Mouse (Mus musculus) hindbrain, embryonic 10.5 days (tissue): ENCODE results near the gene Rundc1. TPM values are rescaled to one million over a fixed set of nuclear protein-coding genes. Genes with fewer than 3 reads are reported as not detected.
"Not testable (repeated sequence)": the region's sequence is repeated elsewhere in the genome, so short reads cannot be mapped to it uniquely, and the experiment has no call there.

ENCODE experiments used
- DNase-seq: peaks from one replicate; pipeline ENCODE4 v3.0.0-alpha.2; 2017; ENCODE audit warnings: low spot score
- H3K27ac ChIP-seq: fragments of 300-500 bp; sonication (generic); 2 replicates; pipeline ENCODE4 v1.5.1; 2016; ENCODE audit warnings: mild to moderate bottlenecking, moderate library complexity
- H3K27me3 ChIP-seq: fragments of 300-500 bp; sonication (generic); 2 replicates; pipeline ENCODE4 v1.6.1; 2016; ENCODE audit warnings: mild to moderate bottlenecking; ENCODE audit not compliant: poor library complexity, insufficient read depth, severe bottlenecking
- H3K36me3 ChIP-seq: fragments of 300-500 bp; sonication (generic); 2 replicates; pipeline ENCODE4 v1.6.1; 2016; ENCODE audit warnings: mild to moderate bottlenecking, moderate library complexity
- H3K4me1 ChIP-seq: fragments of 300-500 bp; sonication (generic); replicated peaks from 2 replicates; pipeline ENCODE4 v1.6.1; 2016; ENCODE audit warnings: mild to moderate bottlenecking
- H3K4me3 ChIP-seq: fragments of 300-500 bp; sonication (generic); 2 replicates; pipeline ENCODE4 v1.5.1; 2016; ENCODE audit warnings: mild to moderate bottlenecking, moderate library complexity
- H3K9me3 ChIP-seq: fragments of 300-500 bp; sonication (generic); 2 replicates; pipeline ENCODE4 v1.6.1; 2016; ENCODE audit warnings: mild to moderate bottlenecking, moderate library complexity
- WGBS: fragments of 180-500 bp; shearing (Covaris S2); methylation state at CpG from one replicate; pipeline ENCODE4 v1.1.7; 2016; 5-methylcytosine and 5-hydroxymethylcytosine counted together
- polyA plus RNA-seq: library from polyadenylated mRNA; unstranded; fragments of >200 nt; fragmentation: Nextera tagmentation; extraction: Ambion mirVana; gene quantifications from 2 replicates; pipeline ENCODE4 v1.2.1, GENCODE M21; 2016

The Rundc1 gene
- polyA plus RNA-seq, 1 experiment from 2014 or later: 25.3 TPM

GRCm38 (mm10) chr11:101448899-101449298 lies 24.0 kb downstream of the Rundc1 start:
- H3K4me3 ChIP-seq: peak overlapping the region; percentile 37; the same call in 1 of the 2 replicates
- peaks cover 12% of the 10 kb centered on the region for H3K4me1 ChIP-seq
- H3K9me3 ChIP-seq: no peaks in the 10 kb centered on the region
- DNase-seq: no peak
- peaks cover 27% of the 10 kb centered on the region for H3K36me3 ChIP-seq
- no peaks in the 10 kb centered on the region for H3K27me3 ChIP-seq
- H3K27ac ChIP-seq: peak overlapping the region; percentile 70; the same call in 1 of the 2 replicates
- 88% methylated on average over 4 of the region's 4 CpGs for WGBS

- 87% methylated on average over 4 of the region's 4 CpGs for WGBS
Observed at GRCm38 (mm10) chr11:101449596-101449995, 24.7 kb downstream of the Rundc1 start.

GRCm38 (mm10) chr11:101450394-101450793 lies 25.5 kb downstream of the Rundc1 start:
- Histone ChIP-seq H3K27me3 (no peaks in the 10 kb centered on the region), H3K27ac (no peak overlapping the region), H3K36me3 (peaks cover 12% of the 10 kb centered on the region), H3K9me3 (no peaks in the 10 kb centered on the region), H3K4me3 (no peak overlapping the region), H3K4me1 (peaks cover 16% of the 10 kb centered on the region)
- DNase-seq: no peak
- 81% methylated on average over 3 of the region's 3 CpGs for WGBS

More at GRCm38 (mm10) chr11:101449596-101449995, 24.7 kb downstream of the Rundc1 start:
- Histone ChIP-seq H3K4me1 (peaks cover 10% of the 10 kb centered on the region), H3K36me3 (peaks cover 20% of the 10 kb centered on the region)
- H3K4me3 ChIP-seq, H3K27ac ChIP-seq, H3K9me3 ChIP-seq, DNase-seq, H3K27me3 ChIP-seq: not testable (repeated sequence)

GRCm38 (mm10) chr11:101451536-101451935 lies 26.7 kb downstream of the Rundc1 start:
- 94% methylated on average over 10 of the region's 10 CpGs for WGBS
- Histone ChIP-seq H3K9me3 (no peaks in the 10 kb centered on the region), H3K36me3 (peaks cover 6% of the 10 kb centered on the region), H3K4me1 (peaks cover 19% of the 10 kb centered on the region), H3K27me3 (no peaks in the 10 kb centered on the region), H3K27ac (no peak overlapping the region), H3K4me3 (no peak overlapping the region)
- no peak for DNase-seq

- Histone ChIP-seq H3K4me1 (peaks cover 19% of the 10 kb centered on the region), H3K27me3 (no peaks in the 10 kb centered on the region), H3K4me3 (no peak overlapping the region), H3K36me3 (peaks cover 8% of the 10 kb centered on the region; the same call in 1 of the 2 replicates), H3K27ac (no peak overlapping the region), H3K9me3 (no peaks in the 10 kb centered on the region)
- 77% methylated on average over 10 of the region's 10 CpGs for WGBS
- DNase-seq: no peak
Observed at GRCm38 (mm10) chr11:101452093-101452774, 27.3 kb downstream of the Rundc1 start.

GRCm38 (mm10) chr11:101454702-101455101 lies 29.8 kb downstream of the Rundc1 start:
- Histone ChIP-seq H3K9me3 (no peaks in the 10 kb centered on the region), H3K4me1 (peaks cover 34% of the 10 kb centered on the region), H3K4me3 (no peak overlapping the region), H3K27me3 (no peaks in the 10 kb centered on the region), H3K27ac (peak overlapping the region; percentile 69), H3K36me3 (peaks cover 32% of the 10 kb centered on the region)
- WGBS: 48% methylated on average over 6 of the region's 6 CpGs
- no peak for DNase-seq

GRCm38 (mm10) chr11:101455627-101456026 lies 30.7 kb downstream of the Rundc1 start:
- H3K27me3 ChIP-seq: no peaks in the 10 kb centered on the region
- no peak for DNase-seq
- H3K4me3 ChIP-seq: no peak overlapping the region
- peaks cover 41% of the 10 kb centered on the region for H3K36me3 ChIP-seq
- peak overlapping the region; percentile 35; the same call in 1 of the 2 replicates for H3K27ac ChIP-seq
- no peaks in the 10 kb centered on the region for H3K9me3 ChIP-seq
- 89% methylated on average over 7 of the region's 7 CpGs for WGBS
- peaks cover 42% of the 10 kb centered on the region for H3K4me1 ChIP-seq

- H3K27ac ChIP-seq: no peak overlapping the region
- H3K9me3 ChIP-seq: no peaks in the 10 kb centered on the region
- peaks cover 51% of the 10 kb centered on the region for H3K4me1 ChIP-seq
- no peaks in the 10 kb centered on the region for H3K27me3 ChIP-seq
- DNase-seq: no peak
- H3K36me3 ChIP-seq: peaks cover 61% of the 10 kb centered on the region
- WGBS: 93% methylated on average over 9 of the region's 9 CpGs
- no peak overlapping the region for H3K4me3 ChIP-seq
Observed at GRCm38 (mm10) chr11:101457631-101458030, 32.7 kb downstream of the Rundc1 start.

- 85% methylated on average over 12 of the region's 12 CpGs for WGBS
- Histone ChIP-seq H3K27ac (0 out of 2 replicates have a peak overlapping the region, but pooled peaks have one; percentile 16), H3K4me1 (peaks cover 57% of the 10 kb centered on the region), H3K4me3 (no peak overlapping the region), H3K36me3 (peaks cover 61% of the 10 kb centered on the region), H3K27me3 (no peaks in the 10 kb centered on the region), H3K9me3 (no peaks in the 10 kb centered on the region)
- no peak for DNase-seq
Observed at GRCm38 (mm10) chr11:101458217-101458616, 33.3 kb downstream of the Rundc1 start.

- Histone ChIP-seq H3K36me3 (peaks cover 61% of the 10 kb centered on the region), H3K9me3 (no peaks in the 10 kb centered on the region), H3K27ac (peak overlapping the region; percentile 66; the same call in 1 of the 2 replicates), H3K4me3 (no peak overlapping the region), H3K4me1 (peaks cover 63% of the 10 kb centered on the region), H3K27me3 (no peaks in the 10 kb centered on the region)
- DNase-seq: no peak
- 35% methylated on average over 6 of the region's 6 CpGs for WGBS
Observed at GRCm38 (mm10) chr11:101459716-101460115, 34.8 kb downstream of the Rundc1 start.

GRCm38 (mm10) chr11:101460321-101460720 lies 35.4 kb downstream of the Rundc1 start:
- WGBS: 88% methylated on average over 15 of the region's 15 CpGs
- H3K4me3 ChIP-seq: no peak overlapping the region
- H3K27me3 ChIP-seq: no peaks in the 10 kb centered on the region
- DNase-seq: no peak
- H3K36me3 ChIP-seq: peaks cover 61% of the 10 kb centered on the region
- no peaks in the 10 kb centered on the region for H3K9me3 ChIP-seq
- peak overlapping the region; percentile 66; the same call in 1 of the 2 replicates for H3K27ac ChIP-seq
- H3K4me1 ChIP-seq: peaks cover 63% of the 10 kb centered on the region

GRCm38 (mm10) chr11:101462141-101462540 lies 37.3 kb downstream of the Rundc1 start:
- DNase-seq: no peak
- H3K9me3 ChIP-seq: no peaks in the 10 kb centered on the region
- H3K4me3 ChIP-seq: peak overlapping the region; percentile 75
- peaks cover 54% of the 10 kb centered on the region for H3K36me3 ChIP-seq
- H3K4me1 ChIP-seq: peaks cover 78% of the 10 kb centered on the region
- H3K27ac ChIP-seq: peak overlapping the region; percentile 81
- WGBS: 74% methylated on average over 14 of the region's 14 CpGs
- peaks cover 7% of the 10 kb centered on the region for H3K27me3 ChIP-seq

GRCm38 (mm10) chr11:101462583-101463440 lies 37.9 kb downstream of the Rundc1 start:
- Histone ChIP-seq H3K4me1 (peaks cover 84% of the 10 kb centered on the region), H3K27me3 (peaks cover 8% of the 10 kb centered on the region), H3K4me3 (peak overlapping the region; percentile 75), H3K9me3 (no peaks in the 10 kb centered on the region), H3K27ac (peak overlapping the region; percentile 81), H3K36me3 (peaks cover 48% of the 10 kb centered on the region)
- DNase-seq: peak; percentile 66
- 34% methylated on average over 13 of the region's 13 CpGs for WGBS
